Mouse (Mus musculus): ENCODE results near the gene Adgb. TPM values are rescaled to one million over a fixed set of nuclear protein-coding genes. Genes with fewer than 3 reads are reported as not detected.

The Adgb gene
- polyA plus RNA-seq, 1 experiment from 2014 or later: 0.13 TPM

- DNase-seq (ENCODE audit: low spot score): no peak
- WGBS: 28% methylated on average over 4 of the region's 4 CpGs
These were observed 170.4 kb downstream of the Adgb start for GRCm38 (mm10) chr10:10301692-10302091.

GRCm38 (mm10) chr10:10300915-10301439, 171.1 kb downstream of the Adgb start:
- Histone ChIP-seq H3K4me3 (ENCODE audit: low read depth, low read length) (no peak overlapping the region), H3K27ac (replicated peaks) (no peak overlapping the region), H3K9me3 (ENCODE audit: control insufficient read depth, low read length) (no peaks in the 10 kb centered on the region), H3K27me3 (ENCODE audit: control insufficient read depth, insufficient read depth, low read length) (no peaks in the 10 kb centered on the region), H3K4me2 (replicated peaks; ENCODE audit: low read depth) (no peak overlapping the region), H3K36me3 (ENCODE audit: control insufficient read depth, insufficient read depth, low read length) (no peaks in the 10 kb centered on the region), H3K9ac (ENCODE audit: low read length) (no peak overlapping the region), H3K4me1 (replicated peaks; ENCODE audit: control insufficient read depth, insufficient read depth) (no peaks in the 10 kb centered on the region)
- no peak for ATAC-seq (ENCODE audit: low FRiP score, low TSS enrichment)
- 51% methylated on average over 8 of the region's 8 CpGs for WGBS
- no peak for DNase-seq (ENCODE audit: low spot score)
- TF ChIP-seq CTCF (IDR thresholded peaks at IDR 0.05; ENCODE audit: low read depth) (no peak), EP300 (optimal IDR thresholded peaks at IDR 0.05) (no peak)

More at GRCm38 (mm10) chr10:10301692-10302091, 170.4 kb downstream of the Adgb start:
- H3K9ac ChIP-seq (ENCODE audit: low read length): no peak overlapping the region
- no peak overlapping the region for H3K4me3 ChIP-seq (ENCODE audit: low read depth, low read length)
- H3K4me1 ChIP-seq (replicated peaks; ENCODE audit: control insufficient read depth, insufficient read depth): no peaks in the 10 kb centered on the region
- ATAC-seq (ENCODE audit: low FRiP score, low TSS enrichment): no peak
- H3K27ac ChIP-seq (replicated peaks): no peak overlapping the region
- no peaks in the 10 kb centered on the region for H3K27me3 ChIP-seq (ENCODE audit: control insufficient read depth, insufficient read depth, low read length)
- no peaks in the 10 kb centered on the region for H3K9me3 ChIP-seq (ENCODE audit: control insufficient read depth, low read length)
- no peak overlapping the region for H3K4me2 ChIP-seq (replicated peaks; ENCODE audit: low read depth)
- TF ChIP-seq CTCF (IDR thresholded peaks at IDR 0.05; ENCODE audit: low read depth) (no peak), EP300 (optimal IDR thresholded peaks at IDR 0.05) (no peak)
- H3K36me3 ChIP-seq (ENCODE audit: control insufficient read depth, insufficient read depth, low read length): no peaks in the 10 kb centered on the region

GRCm38 (mm10) chr10:10299987-10300386, 172.1 kb downstream of the Adgb start:
- H3K36me3 ChIP-seq (ENCODE audit: control insufficient read depth, insufficient read depth, low read length): no peaks in the 10 kb centered on the region
- H3K4me1 ChIP-seq (replicated peaks; ENCODE audit: control insufficient read depth, insufficient read depth): no peaks in the 10 kb centered on the region
- no peak overlapping the region for H3K9ac ChIP-seq (ENCODE audit: low read length)
- no peaks in the 10 kb centered on the region for H3K9me3 ChIP-seq (ENCODE audit: control insufficient read depth, low read length)
- WGBS: 92% methylated on average over 4 of the region's 4 CpGs
- no peak for TF ChIP-seq CTCF (IDR thresholded peaks at IDR 0.05; ENCODE audit: low read depth)
- no peak for TF ChIP-seq EP300 (optimal IDR thresholded peaks at IDR 0.05)
- H3K4me3 ChIP-seq (ENCODE audit: low read depth, low read length): no peak overlapping the region
- no peak overlapping the region for H3K4me2 ChIP-seq (replicated peaks; ENCODE audit: low read depth)
- H3K27me3 ChIP-seq (ENCODE audit: control insufficient read depth, insufficient read depth, low read length): no peaks in the 10 kb centered on the region
- ATAC-seq (ENCODE audit: low FRiP score, low TSS enrichment): no peak
- no peak for DNase-seq (ENCODE audit: low spot score)
- no peak overlapping the region for H3K27ac ChIP-seq (replicated peaks)

DNA sequence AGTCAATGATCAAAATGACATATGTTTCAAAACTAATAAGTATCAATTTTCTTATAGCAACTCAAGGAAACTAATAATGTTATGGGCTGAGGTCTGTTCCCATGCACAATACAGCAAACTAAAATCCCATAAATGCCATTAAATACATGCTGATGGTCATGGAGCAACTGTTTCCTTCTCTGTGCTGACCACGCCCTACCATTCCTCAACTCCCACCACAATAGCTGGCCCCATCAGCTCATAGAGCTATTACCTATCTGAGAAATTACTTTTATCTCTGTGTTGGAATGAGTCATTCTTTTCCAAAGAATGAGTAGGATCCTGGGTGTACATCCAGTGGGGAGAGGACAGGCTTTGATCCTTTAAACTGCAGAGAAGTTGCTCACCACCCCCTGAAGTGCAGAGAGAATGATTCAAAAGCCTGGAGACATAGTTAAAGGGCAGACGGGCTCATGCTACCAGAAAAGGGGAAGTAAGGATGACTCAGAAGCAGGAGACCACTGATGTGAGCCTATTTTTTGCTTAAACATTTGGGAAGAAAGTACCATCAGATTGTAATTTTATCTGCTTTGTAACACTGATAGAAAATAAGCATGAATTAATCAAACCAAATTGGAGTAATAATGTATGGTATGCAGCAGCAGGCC, 184.8 kb downstream of the Adgb start:
- DNase-seq (ENCODE audit: low spot score): no peak
- H3K36me3 ChIP-seq (ENCODE audit: control insufficient read depth, insufficient read depth, low read length): no peaks in the 10 kb centered on the region
- no peaks in the 10 kb centered on the region for H3K9me3 ChIP-seq (ENCODE audit: control insufficient read depth, low read length)
- no peak for TF ChIP-seq EP300 (optimal IDR thresholded peaks at IDR 0.05)
- no peak for TF ChIP-seq CTCF (IDR thresholded peaks at IDR 0.05; ENCODE audit: low read depth)
- H3K27ac ChIP-seq (replicated peaks): no peak overlapping the region
- H3K9ac ChIP-seq (ENCODE audit: low read length): no peak overlapping the region
- no peaks in the 10 kb centered on the region for H3K4me1 ChIP-seq (replicated peaks; ENCODE audit: control insufficient read depth, insufficient read depth)
- H3K4me2 ChIP-seq (replicated peaks; ENCODE audit: low read depth): no peak overlapping the region
- H3K27me3 ChIP-seq (ENCODE audit: control insufficient read depth, insufficient read depth, low read length): no peaks in the 10 kb centered on the region
- ATAC-seq (ENCODE audit: low FRiP score, low TSS enrichment): no peak
- no peak overlapping the region for H3K4me3 ChIP-seq (ENCODE audit: low read depth, low read length)
- 72% methylated on average over 2 of the region's 2 CpGs for WGBS

Other genes starting within 250 kb of the Adgb start
- 20.1 and 20.8 TPM in 2 replicates for gene Rab32, start 85.9 kb upstream of the Adgb start, polyA plus RNA-seq (2015; fragmentation: Nextera tagmentation; extraction: Ambion mirVana)
- not detected in 2 replicates for gene Gm10944, start 209.0 kb upstream of the Adgb start, polyA plus RNA-seq (2015; fragmentation: Nextera tagmentation; extraction: Ambion mirVana)